Mouse (Mus musculus) left cerebral cortex, postnatal 25 days (tissue): ENCODE measurements around the gene Fuom. TPM values are rescaled to one million over a fixed set of nuclear protein-coding genes. Genes with fewer than 3 reads are reported as not detected.

Experiments
- DNase-seq, 2 experiments: peaks; one replicate each; pipeline ENCODE4 v3.0.0; 2022; ENCODE audit warnings: low spot score in 2 of 2, mixed read lengths in 1 of 2
- intact Hi-C: fragments of 180-260 bp; cut with DNase I; formaldehyde crosslinking; loops from one replicate; pipeline ENCODE4 v1.15.1; 2025
- total RNA-seq, 2 experiments: library from RNA; stranded (reverse); gene quantifications; 2 replicates each; pipeline ENCODE4 v1.2.3; 2021

The Fuom gene
- total RNA-seq, 2 experiments from 2014 or later = 56.2 to 56.3 TPM

DNA sequence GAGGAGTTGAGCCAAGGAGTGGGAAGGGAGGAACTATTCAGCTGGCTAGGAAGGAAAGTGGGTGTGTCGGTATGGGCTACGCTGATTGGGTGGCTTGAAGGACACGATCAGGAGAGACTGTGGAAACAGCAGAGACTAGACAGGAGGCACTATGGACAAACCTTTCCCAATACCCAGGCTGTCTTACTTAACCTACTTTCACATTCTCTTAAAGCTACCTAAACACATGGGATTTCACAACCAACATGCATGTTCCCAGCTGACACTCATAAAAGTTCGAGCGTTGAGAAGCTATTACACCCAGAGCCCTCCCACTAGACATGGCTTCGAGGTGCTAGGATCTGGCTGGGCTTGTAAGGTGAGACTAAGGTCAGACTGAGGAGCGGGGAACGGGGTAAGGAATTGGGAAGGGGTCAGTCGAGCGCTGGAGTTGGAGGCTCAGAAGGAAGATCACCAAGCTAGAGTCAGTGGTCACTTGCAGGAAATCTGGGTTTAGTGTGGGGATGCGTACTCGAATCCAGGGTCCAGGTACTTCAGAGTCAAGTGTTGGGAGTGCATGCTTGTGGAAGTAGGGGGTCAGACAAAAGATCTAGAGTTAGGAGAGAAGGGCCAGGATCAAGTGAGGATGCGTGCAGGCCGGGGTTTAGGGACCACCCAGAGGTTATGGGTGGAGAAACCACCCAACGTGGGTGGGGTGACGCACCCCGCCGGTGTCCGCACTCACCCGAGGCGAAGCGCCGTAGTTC is 13.5 kb upstream of the Fuom start, which contains the start of gene Paox:
TSS of gene Paox (plus strand) at position 217 of the 746 bp plus-strand sequence.
- peak; percentile 57 to 80 for DNase-seq
- intact Hi-C loops = loop anchor here (1.0 kb wide), 2 partner anchors 22 to 34 kb away; partner anchors contain the start of gene Mtg1

DNA sequence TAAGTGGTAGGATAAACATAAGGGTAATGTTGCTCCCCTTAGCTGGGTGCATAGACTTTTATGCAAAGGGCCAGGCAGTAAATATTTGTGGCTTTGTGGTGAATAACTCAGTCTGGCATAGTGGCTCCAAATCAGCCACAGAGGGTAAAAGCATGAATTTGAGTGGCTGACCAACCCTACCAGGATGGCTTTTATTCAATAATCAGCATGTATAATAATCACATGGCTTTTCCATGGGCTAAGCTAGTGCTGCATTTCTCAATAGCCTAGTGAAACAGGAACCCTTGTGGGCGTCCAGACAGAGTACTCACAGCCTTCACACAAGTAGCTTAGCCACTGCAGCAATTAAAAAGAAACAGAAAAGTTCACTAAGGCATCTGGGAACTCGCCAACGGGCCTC is 9.7 kb upstream of the Fuom start:
- DNase-seq = no peak
- intact Hi-C loops = no loop called here

GRCm38 (mm10) chr7:140104009-140104408 is 1.8 kb upstream of the Fuom start:
- no peak for DNase-seq
- intact Hi-C loops = no loop called here

DNA sequence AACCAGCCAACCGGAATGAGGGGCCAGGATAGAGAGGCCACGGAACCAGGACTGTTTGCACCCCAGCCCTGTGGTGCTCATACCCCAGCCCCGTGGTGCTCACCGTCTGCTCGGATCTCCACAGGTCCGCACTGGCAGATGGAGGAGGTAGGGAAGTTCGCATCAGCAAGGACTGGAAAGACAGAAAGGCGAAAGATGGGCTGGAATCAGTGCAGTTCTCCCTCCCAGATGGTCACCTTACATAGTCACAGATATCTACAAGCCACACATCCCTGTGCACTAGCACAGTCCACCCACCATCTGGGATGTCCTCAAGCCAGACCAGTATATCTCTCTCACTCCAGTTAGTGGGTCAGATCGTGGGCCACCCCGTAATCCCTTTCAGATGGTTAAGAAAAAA is 743 bp downstream of the Fuom start:
- peak in 1 of 2 experiments; percentile 21 for DNase-seq
- intact Hi-C loops = no loop called here

DNA sequence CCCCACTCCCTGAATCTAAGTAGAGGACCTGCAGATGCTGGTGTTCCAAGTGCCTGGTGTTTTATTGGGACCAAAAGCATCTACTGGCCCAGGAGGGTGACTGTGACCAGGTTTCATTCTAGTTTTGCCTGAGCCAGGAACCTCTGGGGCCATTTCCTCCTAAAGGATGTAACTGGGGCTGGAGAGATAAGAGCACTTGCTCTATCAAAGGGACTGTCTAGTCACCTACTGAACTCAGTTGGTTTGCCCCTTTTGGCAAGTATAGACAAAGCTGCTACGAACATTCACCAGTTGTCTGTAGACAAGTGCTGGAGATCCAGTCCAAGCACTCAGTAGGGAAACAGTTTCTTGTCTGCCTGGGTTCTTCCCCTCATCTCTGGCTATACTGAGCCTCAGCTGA is 3.8 kb downstream of the Fuom start:
- intact Hi-C loops = no loop called here

GRCm38 (mm10) chr7:140096055-140096454 is 6.2 kb downstream of the Fuom start:
- intact Hi-C loops = no loop called here
- DNase-seq = no peak

More for the DNA sequence above, 3.8 kb downstream of the Fuom start:
- no peak for DNase-seq

DNA sequence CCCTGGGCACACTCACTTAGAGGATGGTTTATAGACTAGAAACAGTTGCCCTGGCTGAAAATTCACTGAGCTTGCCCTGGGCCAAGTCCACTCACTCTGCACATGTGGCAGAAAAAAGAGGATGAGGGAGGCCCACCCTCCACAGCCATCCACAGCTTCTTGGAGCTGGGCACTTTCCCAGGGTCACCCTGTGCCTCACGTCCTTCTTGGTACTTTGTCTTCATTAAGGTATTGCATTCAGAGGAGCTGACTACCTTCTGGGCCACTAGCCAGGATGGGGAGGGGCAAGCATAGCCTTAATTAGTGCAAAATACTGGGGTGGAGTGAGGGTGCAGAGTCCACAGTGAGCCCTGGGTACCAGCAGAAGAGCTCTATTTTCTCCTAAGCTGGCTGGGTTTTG is 6.7 kb downstream of the Fuom start:
- intact Hi-C loops = no loop called here

DNA sequence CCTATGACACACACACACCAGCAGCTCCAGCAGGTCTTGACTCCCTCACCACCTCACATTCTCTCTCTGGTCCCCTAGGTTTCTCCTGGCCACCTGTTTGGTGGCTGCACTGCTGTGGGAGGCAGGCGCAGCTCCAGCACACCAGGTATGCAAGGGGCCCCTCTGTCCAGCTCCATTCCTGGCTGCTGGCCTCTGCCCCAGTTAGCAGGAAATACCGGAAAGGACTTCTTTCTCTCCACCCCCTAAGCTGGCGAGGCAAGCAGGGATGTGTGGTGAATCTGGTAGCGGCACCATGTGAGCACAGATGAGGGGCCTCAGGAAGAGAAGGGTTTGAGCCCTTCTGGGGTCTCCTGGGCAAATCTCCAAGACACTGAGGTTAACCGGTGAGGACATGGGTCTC is 7.3 kb downstream of the Fuom start:
- intact Hi-C loops = no loop called here
- DNase-seq = no peak

More for the DNA sequence above, 6.7 kb downstream of the Fuom start:
- DNase-seq = no peak

GRCm38 (mm10) chr7:140092924-140093528 is 9.2 kb downstream of the Fuom start, which contains the start of gene Prap1:
Gene Prap1 (plus strand): TSS chr7:140093395.
- intact Hi-C loops = no loop called here
- DNase-seq = no peak

DNA sequence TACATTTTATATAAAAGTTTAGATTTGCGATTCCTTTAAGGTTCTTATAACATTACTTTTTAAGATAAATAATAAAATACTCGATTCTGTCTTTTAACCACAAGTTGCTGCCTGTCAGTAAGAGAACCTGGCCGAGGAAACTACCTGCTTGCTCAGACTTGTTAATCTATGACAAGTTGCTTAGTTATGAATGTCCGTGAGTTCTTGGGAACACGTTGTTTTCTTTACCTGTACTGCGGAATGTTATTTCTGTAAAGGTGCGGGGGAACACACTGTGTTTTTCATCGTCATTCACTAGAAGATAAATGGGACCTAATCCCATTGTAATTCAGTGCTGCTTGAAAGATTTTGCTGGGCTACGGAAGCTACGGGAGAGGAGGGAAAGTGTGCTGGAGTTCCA is 11.6 kb downstream of the Fuom start:
- intact Hi-C loops = no loop called here
- DNase-seq = no peak

- DNase-seq = peak; percentile 92 to 98
- intact Hi-C loops = loop anchor here (5.0 kb wide), 1 partner anchor 395 kb away; no protein-coding TSS in a partner anchor
These were observed 20.0 kb downstream of the Fuom start, which contains the start of gene Caly for GRCm38 (mm10) chr7:140082242-140082678. Gene Caly (minus strand): TSS chr7:140082548.

DNA sequence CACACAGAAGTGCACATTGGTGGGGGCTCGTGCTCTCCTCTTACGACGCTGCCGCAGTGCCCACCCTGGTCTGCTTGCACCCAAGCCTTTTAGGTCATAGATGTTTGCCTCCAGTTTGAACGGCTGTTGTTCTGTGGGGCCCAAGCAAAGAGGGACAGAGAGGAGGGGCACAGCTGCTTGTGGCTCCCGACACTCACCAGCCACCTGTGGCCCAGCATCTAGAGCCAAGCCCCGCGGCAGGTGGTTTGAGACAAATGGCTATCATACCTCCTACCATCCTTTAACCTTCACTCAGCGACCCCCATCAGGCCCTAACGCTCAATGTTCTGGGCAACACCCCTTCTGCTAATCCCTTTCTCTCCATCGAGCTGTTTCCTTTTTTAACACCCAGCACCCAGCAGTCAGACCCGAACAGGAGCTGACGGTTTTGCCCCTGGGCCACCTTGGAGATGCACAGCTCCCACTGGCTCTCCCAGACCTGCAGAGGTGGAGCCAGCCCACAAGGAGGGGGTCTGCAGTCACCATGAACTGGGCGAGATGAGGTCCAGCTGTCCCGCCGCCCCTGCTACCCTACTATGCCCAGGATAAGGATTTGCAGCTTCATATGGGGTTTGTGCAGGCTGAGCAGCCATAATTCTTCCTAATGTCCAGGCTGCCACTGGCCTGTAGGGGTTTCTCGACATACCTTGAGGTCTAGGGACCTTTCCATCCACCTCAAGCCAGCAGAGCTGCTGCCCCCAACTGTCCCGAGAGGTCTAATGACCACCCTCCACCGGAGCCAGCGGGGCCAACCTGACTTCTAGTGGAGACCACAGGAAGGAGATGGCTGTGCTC is 20.6 kb downstream of the Fuom start:
- peak; percentile 48 to 63 for DNase-seq
- intact Hi-C loops = loop anchor here (1.0 to 5.0 kb wide), 2 partner anchors 35 to 396 kb away; partner anchors contain the start of gene Echs1

- intact Hi-C loops = loop anchor here (1.0 to 5.0 kb wide), 2 partner anchors 36 to 397 kb away; partner anchors contain the start of gene Echs1
- DNase-seq = peak; percentile 92 to 98
These were observed 21.6 kb downstream of the Fuom start for GRCm38 (mm10) chr7:140080503-140081156.

- DNase-seq = peak; percentile 64 to 82
- intact Hi-C loops = loop anchor here (1.0 kb wide), 2 partner anchors 63 to 750 kb away; no protein-coding TSS in a partner anchor
These were observed 23.5 kb downstream of the Fuom start for GRCm38 (mm10) chr7:140078711-140079110.

DNA sequence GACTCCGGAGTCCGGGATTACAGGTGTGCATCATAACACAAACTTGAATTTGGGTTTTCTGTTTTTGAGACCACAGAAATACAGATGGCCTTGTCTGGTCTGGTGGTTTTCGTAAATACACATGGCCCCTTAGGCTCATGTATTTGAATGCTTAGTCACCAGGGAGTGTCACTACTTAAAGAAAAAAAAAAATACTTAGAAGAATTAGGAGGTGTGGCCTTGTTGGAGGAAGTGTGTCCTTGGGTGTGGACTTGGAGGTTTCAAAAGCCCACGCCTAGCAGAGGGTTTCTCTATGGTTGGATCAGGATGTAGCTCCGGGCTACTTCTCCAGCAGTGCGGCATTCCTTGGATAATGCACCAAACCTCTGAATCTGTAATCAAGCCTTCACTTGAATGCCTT is 24.5 kb downstream of the Fuom start:
- DNase-seq = no peak
- intact Hi-C loops = loop anchor here (1.0 kb wide), 2 partner anchors 64 to 751 kb away; no protein-coding TSS in a partner anchor

GRCm38 (mm10) chr7:140070042-140070711 is 32.1 kb downstream of the Fuom start:
- no peak for DNase-seq
- intact Hi-C loops = no loop called here

DNA sequence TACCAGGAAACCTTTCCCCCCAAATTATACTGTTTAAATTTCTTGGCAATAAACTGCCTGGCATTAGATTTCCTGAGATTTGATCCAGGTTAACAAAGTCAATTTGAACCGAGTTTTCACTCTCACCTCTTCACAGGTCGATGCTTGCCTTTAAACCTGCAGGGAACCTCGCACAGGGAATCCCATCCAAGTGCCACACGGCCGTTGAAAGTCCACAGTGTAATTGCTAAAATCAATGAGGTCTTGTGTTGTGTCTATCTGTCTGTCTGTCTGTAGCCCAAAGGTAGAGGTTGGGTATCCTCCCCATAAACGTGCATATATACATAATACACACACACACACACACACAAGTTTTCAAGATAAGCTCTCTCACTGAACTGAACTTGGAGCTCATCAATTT is 34.8 kb downstream of the Fuom start:
- DNase-seq = no peak
- intact Hi-C loops = no loop called here

GRCm38 (mm10) chr7:140063092-140063491 is 39.1 kb downstream of the Fuom start:
- intact Hi-C loops = loop anchor here (2.0 to 5.0 kb wide), 2 partner anchors 94 to 446 kb away; no protein-coding TSS in a partner anchor
- DNase-seq = peak; percentile 71 to 82
